Mouse (Mus musculus): ENCODE results near the gene Ankrd11.

The Ankrd11 gene

DNA sequence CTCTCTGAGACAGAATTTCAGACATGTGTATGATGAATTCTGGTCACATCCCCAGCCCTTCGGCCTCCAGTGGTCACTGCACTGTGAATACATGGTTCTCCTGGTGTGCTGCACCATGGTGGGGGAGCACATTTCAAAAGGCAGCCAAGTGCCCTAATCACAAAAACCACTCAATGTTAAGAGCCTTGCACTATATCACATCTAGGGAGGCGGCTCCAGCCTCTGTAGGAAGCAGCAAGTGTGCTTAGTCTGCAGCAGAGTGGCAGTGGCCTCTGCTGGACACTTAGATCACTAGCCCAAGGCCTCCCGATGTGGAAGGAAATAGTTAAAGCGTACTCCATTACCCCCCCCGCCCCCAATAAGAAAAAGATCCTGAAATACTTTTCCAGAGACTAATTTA lies 143.0 kb downstream of the Ankrd11 start:
- in situ Hi-C loops (cut with MboI, MseI): no loop called here

GRCm38 (mm10) chr8:122898473-122898872 lies 143.6 kb downstream of the Ankrd11 start:
- in situ Hi-C loops (cut with MboI, MseI): no loop called here

- in situ Hi-C loops (cut with MboI, MseI): no loop called here
These were observed 144.1 kb downstream of the Ankrd11 start for GRCm38 (mm10) chr8:122898018-122898417.

- in situ Hi-C loops (cut with MboI, MseI): no loop called here
These were observed 144.9 kb downstream of the Ankrd11 start for GRCm38 (mm10) chr8:122897200-122897599.

GRCm38 (mm10) chr8:122896317-122896716 lies 145.8 kb downstream of the Ankrd11 start:
- in situ Hi-C loops (cut with MboI, MseI): no loop called here

DNA sequence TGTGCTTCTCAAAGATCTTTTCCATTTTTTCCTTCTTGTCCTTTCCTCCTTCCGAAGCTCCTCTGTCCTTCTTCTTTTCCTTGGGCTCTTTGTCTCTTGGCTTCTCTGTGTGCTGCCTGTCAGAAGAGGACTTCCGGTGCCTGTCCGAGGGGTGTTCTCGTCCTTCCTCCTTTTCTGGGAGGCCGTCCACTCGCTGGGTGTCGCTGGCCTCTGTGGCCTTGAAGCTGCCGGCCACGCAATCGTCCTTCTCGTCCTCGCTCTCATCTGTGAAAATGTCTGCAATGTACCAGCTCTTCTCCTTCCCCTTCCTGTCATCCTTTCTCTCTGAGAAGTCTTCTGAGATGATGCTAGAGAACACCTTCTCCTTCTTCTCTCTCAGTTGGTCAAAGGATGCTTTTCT lies 148.6 kb downstream of the Ankrd11 start:
- in situ Hi-C loops (cut with MboI, MseI): no loop called here

DNA sequence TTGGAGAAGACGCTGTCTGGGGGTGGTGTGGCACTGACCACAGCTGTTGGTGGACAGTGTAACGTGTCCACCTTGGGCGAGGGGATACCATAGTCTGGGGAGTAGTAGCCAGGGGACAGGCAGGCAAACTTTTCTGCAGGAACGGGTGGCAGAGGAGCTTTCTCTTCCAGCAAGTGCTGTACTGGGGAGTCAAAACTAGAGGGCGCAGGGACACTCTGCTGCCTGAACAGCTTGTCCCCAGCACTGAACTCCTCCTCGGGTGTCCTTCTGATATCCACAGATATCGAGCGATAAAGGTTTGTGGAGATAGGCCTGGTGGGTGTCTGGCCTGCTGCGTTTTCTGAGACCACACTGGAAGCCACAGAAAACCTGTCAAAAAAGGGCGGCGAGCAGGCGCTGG lies 150.6 kb downstream of the Ankrd11 start:
- in situ Hi-C loops (cut with MboI, MseI): no loop called here

DNA sequence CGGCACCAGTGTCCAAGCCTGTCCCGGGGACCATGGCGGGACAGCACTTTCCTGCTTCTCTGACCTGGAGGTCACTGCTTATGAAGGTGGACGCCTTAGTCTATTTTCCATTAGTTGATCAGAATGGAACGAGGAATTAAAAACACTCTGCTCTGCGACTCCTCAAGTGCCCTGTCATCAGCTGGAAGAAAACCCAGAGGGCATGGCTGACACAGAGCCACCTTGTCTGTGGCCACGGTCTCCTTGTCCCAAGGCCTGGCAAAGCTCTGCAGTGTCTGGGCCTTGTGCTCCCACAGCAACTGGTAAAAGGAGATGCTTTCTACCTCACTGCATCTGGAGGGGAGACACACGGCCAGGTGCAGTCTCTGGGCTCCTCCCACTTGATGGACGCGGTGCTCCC lies 158.4 kb downstream of the Ankrd11 start:
- in situ Hi-C loops (cut with MboI, MseI): no loop called here

DNA sequence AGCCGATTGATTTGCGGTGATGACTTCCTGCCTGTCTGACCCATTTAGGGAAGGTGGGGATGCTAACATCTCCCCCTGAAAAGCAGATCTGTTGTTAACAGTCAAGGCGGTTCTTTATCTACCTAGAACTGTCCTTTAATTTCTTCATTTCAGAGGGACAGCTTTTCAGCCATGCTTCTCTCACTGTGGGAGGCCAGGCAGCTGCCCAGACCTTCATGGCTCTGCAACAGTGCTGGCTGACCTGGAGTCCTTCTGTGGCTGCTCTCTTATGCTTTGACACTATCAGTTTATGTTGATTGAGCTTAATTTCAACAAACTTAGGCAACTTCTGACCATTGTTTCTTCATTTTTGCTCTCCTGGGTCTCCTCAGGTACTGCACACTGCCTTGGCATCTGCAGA lies 161.8 kb downstream of the Ankrd11 start:
- in situ Hi-C loops (cut with MboI, MseI): no loop called here

- in situ Hi-C loops (cut with MboI, MseI): no loop called here
These were observed 163.8 kb downstream of the Ankrd11 start for GRCm38 (mm10) chr8:122878231-122878630.

DNA sequence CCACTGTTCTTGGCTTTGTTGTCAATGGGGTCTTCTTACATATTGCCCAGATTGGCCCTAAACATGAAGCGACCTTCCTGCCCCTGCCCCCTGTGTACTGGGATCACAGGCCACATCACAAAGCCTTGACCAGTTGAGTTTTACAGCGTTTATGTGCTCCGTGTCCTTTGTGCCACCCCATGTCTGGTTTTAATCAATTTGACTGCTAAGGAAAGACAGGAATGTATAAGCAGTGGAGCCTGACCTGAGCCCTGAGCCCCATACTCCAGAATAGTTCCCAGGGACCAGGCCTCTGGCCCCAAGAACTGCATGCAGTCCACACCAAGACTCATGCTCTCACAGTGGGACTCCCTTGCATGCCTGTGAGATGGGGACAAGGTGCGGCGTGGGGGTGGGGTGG lies 166.9 kb downstream of the Ankrd11 start:
- in situ Hi-C loops (cut with MboI, MseI): no loop called here

- in situ Hi-C loops (cut with MboI, MseI): no loop called here
These were observed 168.9 kb downstream of the Ankrd11 start for GRCm38 (mm10) chr8:122873171-122873570.

GRCm38 (mm10) chr8:122871663-122872062 lies 170.4 kb downstream of the Ankrd11 start:
- in situ Hi-C loops (cut with MboI, MseI): no loop called here

GRCm38 (mm10) chr8:122870377-122870863 lies 171.7 kb downstream of the Ankrd11 start:
- in situ Hi-C loops (cut with MboI, MseI): no loop called here

GRCm38 (mm10) chr8:122867982-122868381 lies 174.1 kb downstream of the Ankrd11 start:
- in situ Hi-C loops (cut with MboI, MseI): no loop called here

GRCm38 (mm10) chr8:122866231-122866630 lies 175.8 kb downstream of the Ankrd11 start:
- in situ Hi-C loops (cut with MboI, MseI): no loop called here

GRCm38 (mm10) chr8:122865441-122865840 lies 176.6 kb downstream of the Ankrd11 start:
- in situ Hi-C loops (cut with MboI, MseI): no loop called here

- in situ Hi-C loops (cut with MboI, MseI): no loop called here
These were observed 177.4 kb downstream of the Ankrd11 start for GRCm38 (mm10) chr8:122864719-122865129.

DNA sequence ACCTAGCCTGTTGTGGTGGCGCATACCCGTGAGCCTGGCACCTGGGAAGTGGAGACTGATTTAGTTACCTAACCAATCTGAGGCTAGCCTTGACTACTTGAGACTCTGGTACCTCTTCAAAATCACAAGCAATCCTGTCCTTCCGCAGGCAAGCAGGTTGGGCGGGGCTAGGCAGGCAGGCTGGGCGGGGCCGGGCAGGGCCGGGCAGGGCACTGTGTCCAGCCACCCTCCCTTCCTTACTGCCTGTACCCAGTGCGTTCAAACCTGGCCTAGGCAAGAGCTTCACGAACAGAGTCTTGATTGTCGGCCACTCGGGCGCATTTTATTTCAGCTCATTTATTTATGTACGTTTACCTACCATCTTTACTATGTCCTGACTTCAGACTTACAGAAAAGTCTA lies 182.2 kb downstream of the Ankrd11 start:
- in situ Hi-C loops (cut with MboI, MseI): loop anchor here (10.0 kb wide), 1 partner anchor 825 kb away; no protein-coding TSS in a partner anchor

GRCm38 (mm10) chr8:122856288-122856687 lies 185.8 kb downstream of the Ankrd11 start:
- in situ Hi-C loops (cut with MboI, MseI): loop anchor here (10.0 kb wide), 1 partner anchor 821 kb away; no protein-coding TSS in a partner anchor

DNA sequence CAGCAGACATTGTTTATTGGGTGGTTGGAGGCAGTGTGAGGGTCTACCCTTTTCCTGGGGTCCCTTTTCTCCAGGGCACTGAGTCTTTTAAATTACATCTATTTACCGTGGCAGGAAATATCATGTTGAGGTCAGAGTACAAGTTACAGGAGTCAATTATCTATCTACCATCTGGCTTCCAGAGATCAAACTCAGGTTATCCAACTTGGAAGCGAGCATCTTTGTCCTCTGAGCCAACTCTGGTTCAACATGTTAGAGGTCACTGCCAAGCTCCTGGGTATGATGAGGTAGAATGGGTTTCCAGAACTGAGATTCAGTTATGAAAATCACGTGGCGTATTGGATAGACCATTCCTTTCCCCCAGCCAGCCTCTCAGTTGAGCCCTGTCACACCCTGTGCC lies 187.0 kb downstream of the Ankrd11 start:
- in situ Hi-C loops (cut with MboI, MseI): loop anchor here (10.0 kb wide), 1 partner anchor 820 kb away; no protein-coding TSS in a partner anchor

DNA sequence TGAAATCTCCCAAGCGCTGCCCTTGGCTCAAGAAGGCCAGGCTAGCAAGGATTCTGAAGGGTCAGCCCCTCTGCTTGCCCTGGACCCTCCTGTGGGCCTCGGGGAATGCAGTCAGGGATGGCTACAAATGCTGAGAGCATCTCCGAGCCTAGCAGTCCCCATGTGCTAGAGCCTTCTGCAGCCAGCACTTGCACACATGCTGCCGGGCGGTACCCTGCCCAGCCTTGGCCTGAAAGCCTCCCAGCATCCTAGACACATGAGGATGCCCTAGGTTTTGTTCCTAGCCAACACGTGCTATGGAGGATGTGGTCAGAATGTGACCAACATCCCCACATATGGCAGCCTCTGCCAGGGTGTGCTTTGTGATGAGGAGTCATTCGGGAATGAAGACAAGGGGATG lies 187.7 kb downstream of the Ankrd11 start:
- in situ Hi-C loops (cut with MboI, MseI): loop anchor here (10.0 kb wide), 1 partner anchor 820 kb away; no protein-coding TSS in a partner anchor

DNA sequence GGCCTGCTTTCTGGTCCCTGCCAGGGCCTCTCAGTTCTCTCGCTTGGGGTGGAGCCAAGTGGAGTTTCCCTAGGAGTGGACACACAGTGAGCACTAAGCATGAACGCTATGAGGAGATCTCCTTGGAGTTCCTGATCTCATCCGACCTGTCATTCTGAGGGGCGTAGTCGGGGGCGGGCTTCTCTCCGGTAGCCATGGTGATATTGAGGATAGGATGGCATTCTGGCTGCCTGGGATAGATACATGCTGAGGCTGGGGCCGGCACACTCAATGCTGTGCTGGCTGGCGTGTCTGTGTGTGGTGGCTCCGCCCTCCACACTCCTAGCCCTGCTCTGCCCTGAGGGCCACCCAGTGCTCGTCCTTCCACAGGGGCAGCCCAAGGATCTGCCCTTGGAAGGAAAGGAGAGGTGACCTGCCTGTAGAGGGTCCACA lies 188.7 kb downstream of the Ankrd11 start:
- in situ Hi-C loops (cut with MboI, MseI): loop anchor here (10.0 kb wide), 1 partner anchor 819 kb away; no protein-coding TSS in a partner anchor

- in situ Hi-C loops (cut with MboI, MseI): loop anchor here (10.0 kb wide), 1 partner anchor 818 kb away; no protein-coding TSS in a partner anchor
These were observed 189.6 kb downstream of the Ankrd11 start for GRCm38 (mm10) chr8:122852546-122852905.

All from regulatory T cell (primary cell).